Mouse (Mus musculus) intestine, postnatal 0 days (tissue): Measurements from ENCODE around the gene Oprd1. TPM values are rescaled to one million over a fixed set of nuclear protein-coding genes. Genes with fewer than 3 reads are reported as not detected.

ENCODE experiments used
- ATAC-seq: fragments of 200-750 bp; cut with Nextera tagmentation; 2 replicates; pipeline ENCODE4 v1.8.0; 2017; ENCODE audit warnings: mild to moderate bottlenecking, moderate TSS enrichment, moderate library complexity
- H3K27ac ChIP-seq: fragments of 300-500 bp; sonication (generic); 2 replicates; pipeline ENCODE4 v1.5.1; 2014; ENCODE audit warnings: mild to moderate bottlenecking, low read depth, low read length, moderate library complexity
- H3K27me3 ChIP-seq: fragments of 300-500 bp; sonication (generic); replicated peaks from 2 replicates; pipeline ENCODE4 v1.6.1; 2014; ENCODE audit warnings: low read length, mixed read lengths; ENCODE audit not compliant: control insufficient read depth, insufficient read depth
- H3K36me3 ChIP-seq: fragments of 300-500 bp; sonication (generic); 2 replicates; pipeline ENCODE4 v1.6.1; 2014; ENCODE audit warnings: mild to moderate bottlenecking, moderate library complexity; ENCODE audit not compliant: control insufficient read depth, insufficient read depth
- H3K4me1 ChIP-seq: fragments of 300-500 bp; sonication (generic); replicated peaks from 2 replicates; pipeline ENCODE4 v1.6.1; 2014; ENCODE audit warnings: antibody characterized with exemption, low read length, mixed read lengths; ENCODE audit not compliant: control insufficient read depth, insufficient read depth
- H3K4me2 ChIP-seq: fragments of 300-500 bp; sonication (generic); replicated peaks from 2 replicates; pipeline ENCODE4 v1.6.1; 2014; ENCODE audit warnings: low read depth, mild to moderate bottlenecking, moderate library complexity
- H3K4me3 ChIP-seq: fragments of 300-500 bp; sonication (generic); 2 replicates; pipeline ENCODE4 v1.5.1; 2014; ENCODE audit warnings: low read depth, low read length
- H3K9ac ChIP-seq: fragments of 300-500 bp; sonication (generic); 2 replicates; pipeline ENCODE4 v1.6.1; 2014; ENCODE audit warnings: mild to moderate bottlenecking, low read depth, low read length
- H3K9me3 ChIP-seq: fragments of 300-500 bp; sonication (generic); 2 replicates; pipeline ENCODE4 v1.6.1; 2016; ENCODE audit warnings: mixed run types; ENCODE audit not compliant: control insufficient read depth
- CTCF ChIP-seq: sonication (generic); IDR thresholded peaks from 2 replicates; pipeline ENCODE4 v1.5.1; 2016; ENCODE audit warnings: low read depth, mild to moderate bottlenecking, control low read depth, antibody characterized with exemption, moderate library complexity
- WGBS: fragments of 180-500 bp; shearing (Covaris S2); extraction: QIAGEN DNeasy Blood & Tissue Kit; methylation state at CpG from one replicate; pipeline ENCODE4 v1.1.7; 2014; 5-methylcytosine and 5-hydroxymethylcytosine counted together
- polyA plus RNA-seq: library from polyadenylated mRNA; unstranded; fragments of >200 nt; fragmentation: Nextera tagmentation; extraction: Ambion mirVana; gene quantifications from 2 replicates; pipeline ENCODE4 v1.2.1, GENCODE M21; 2015

Gene Oprd1
- polyA plus RNA-seq, 1 experiment from 2014 or later, result 0.29 TPM

- 63% methylated on average over 10 of the region's 10 CpGs for WGBS
Observed at GRCm38 (mm10) chr4:132176474-132176873, 32.2 kb upstream of the Oprd1 start.

GRCm38 (mm10) chr4:132170891-132171290, 26.6 kb upstream of the Oprd1 start:
- Histone ChIP-seq H3K27me3 (no peaks in the 10 kb centered on the region), H3K4me3 (no peak overlapping the region), H3K36me3 (no peaks in the 10 kb centered on the region), H3K4me1 (no peaks in the 10 kb centered on the region), H3K9ac (no peak overlapping the region), H3K27ac (no peak overlapping the region), H3K9me3 (no peaks in the 10 kb centered on the region), H3K4me2 (no peak overlapping the region)
- WGBS, result 58% methylated on average over 7 of the region's 7 CpGs
- TF ChIP-seq CTCF, result no peak
- ATAC-seq, result no peak

More at GRCm38 (mm10) chr4:132176474-132176873, 32.2 kb upstream of the Oprd1 start:
- Histone ChIP-seq H3K9me3 (no peaks in the 10 kb centered on the region), H3K9ac (no peak overlapping the region), H3K27ac (no peak overlapping the region), H3K36me3 (no peaks in the 10 kb centered on the region), H3K4me1 (no peaks in the 10 kb centered on the region), H3K4me3 (no peak overlapping the region), H3K4me2 (no peak overlapping the region), H3K27me3 (no peaks in the 10 kb centered on the region)
- ATAC-seq, result no peak
- no peak for TF ChIP-seq CTCF

GRCm38 (mm10) chr4:132169761-132170160, 25.5 kb upstream of the Oprd1 start:
- Histone ChIP-seq H3K9me3 (no peaks in the 10 kb centered on the region), H3K4me3 (no peak overlapping the region), H3K4me1 (no peaks in the 10 kb centered on the region), H3K4me2 (no peak overlapping the region), H3K9ac (no peak overlapping the region), H3K27ac (no peak overlapping the region), H3K36me3 (no peaks in the 10 kb centered on the region), H3K27me3 (no peaks in the 10 kb centered on the region)
- no peak for ATAC-seq
- TF ChIP-seq CTCF, result no peak
- whole genome bisulfite sequencing, result 81% methylated on average over 5 of the region's 5 CpGs

- 93% methylated on average over 3 of the region's 3 CpGs for WGBS
- H3K36me3 ChIP-seq, result no peaks in the 10 kb centered on the region
- H3K4me3 ChIP-seq, result no peak overlapping the region
- no peaks in the 10 kb centered on the region for H3K27me3 ChIP-seq
- H3K4me2 ChIP-seq, result no peak overlapping the region
- no peak for ATAC-seq
- H3K9ac ChIP-seq, result no peak overlapping the region
- no peak overlapping the region for H3K27ac ChIP-seq
- H3K4me1 ChIP-seq, result no peaks in the 10 kb centered on the region
- H3K9me3 ChIP-seq, result no peaks in the 10 kb centered on the region
- no peak for TF ChIP-seq CTCF
Observed at GRCm38 (mm10) chr4:132169271-132169670, 25.0 kb upstream of the Oprd1 start.

GRCm38 (mm10) chr4:132167436-132167835, 23.1 kb upstream of the Oprd1 start:
- H3K27me3 ChIP-seq, result no peaks in the 10 kb centered on the region
- H3K9me3 ChIP-seq, result no peaks in the 10 kb centered on the region
- H3K9ac ChIP-seq, result no peak overlapping the region
- no peaks in the 10 kb centered on the region for H3K36me3 ChIP-seq
- no peak overlapping the region for H3K4me2 ChIP-seq
- 87% methylated on average over 3 of the region's 3 CpGs for WGBS
- TF ChIP-seq CTCF, result no peak
- ATAC-seq, result no peak
- no peak overlapping the region for H3K4me3 ChIP-seq
- H3K27ac ChIP-seq, result no peak overlapping the region
- no peaks in the 10 kb centered on the region for H3K4me1 ChIP-seq

- H3K36me3 ChIP-seq, result no peaks in the 10 kb centered on the region
- no peaks in the 10 kb centered on the region for H3K4me1 ChIP-seq
- H3K4me2 ChIP-seq, result no peak overlapping the region
- ATAC-seq, result no peak
- H3K27me3 ChIP-seq, result no peaks in the 10 kb centered on the region
- H3K4me3 ChIP-seq, result no peak overlapping the region
- no peaks in the 10 kb centered on the region for H3K9me3 ChIP-seq
- H3K27ac ChIP-seq, result no peak overlapping the region
- WGBS, result 48% methylated on average over 16 of the region's 16 CpGs
- no peak for TF ChIP-seq CTCF
- no peak overlapping the region for H3K9ac ChIP-seq
Observed at GRCm38 (mm10) chr4:132166350-132167290, 22.3 kb upstream of the Oprd1 start.
